Mouse (Mus musculus) CD4-positive, CD25-positive, alpha-beta regulatory T cell, adult 9 weeks (primary cell): ENCODE data around the gene Leprot. TPM values are rescaled to one million over a fixed set of nuclear protein-coding genes. Genes with fewer than 3 reads are reported as not detected.

Experiments
- polyA plus RNA-seq: library from polyadenylated mRNA; unstranded; fragments of 100-300 nt; shearing (Covaris generic); gene quantifications from one replicate; pipeline ENCODE4 v1.2.1, GENCODE M21; 2017

Leprot gene
- polyA plus RNA-seq, result 82.9 TPM

DNA sequence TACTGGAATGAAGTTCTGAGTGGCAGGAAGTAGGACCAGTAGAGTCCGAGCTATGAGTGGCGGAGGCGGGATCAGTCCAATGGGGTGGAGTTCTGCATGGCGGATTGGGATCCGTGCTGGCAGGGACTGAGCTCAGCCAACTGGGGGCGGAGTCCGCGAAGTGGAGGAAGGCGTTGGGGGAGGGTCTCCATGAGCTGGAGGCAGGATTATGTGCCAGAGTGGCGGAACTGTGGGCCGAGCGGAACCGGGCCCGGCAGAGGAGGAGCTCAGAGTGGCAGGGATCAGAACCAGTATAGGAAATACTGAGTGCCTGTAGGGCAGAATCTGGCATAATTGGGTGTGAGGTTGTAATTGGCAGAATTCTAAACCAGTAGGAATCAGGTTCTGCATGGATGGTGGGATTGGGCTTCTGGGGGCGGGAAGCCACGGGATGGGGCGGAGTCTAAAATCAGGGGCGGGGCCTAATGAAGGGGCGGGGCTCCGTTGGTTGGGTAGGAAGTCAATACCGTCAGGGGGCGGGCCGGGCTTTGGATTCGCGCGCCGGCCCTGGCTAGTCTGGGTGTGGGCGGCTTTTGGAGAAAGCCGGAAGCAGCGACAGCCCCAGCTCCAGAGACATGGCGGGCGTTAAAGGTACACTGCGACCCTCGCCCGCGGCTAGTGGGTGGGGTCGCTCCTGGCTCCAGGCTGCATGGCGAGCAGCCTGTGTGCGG is at the start of gene Leprot:
Leprot (plus strand) TSS at position 523 of the 710 bp plus-strand sequence.

Other genes with a start within 250 kb of the Leprot start
- gene Ak4, start 228.4 kb upstream of the Leprot start, polyA plus RNA-seq, result 0.55 TPM
- gene Dnajc6, start 151.1 kb upstream of the Leprot start, polyA plus RNA-seq, result 1.4 TPM
- not detected for gene Lepr, start 69.7 kb downstream of the Leprot start, polyA plus RNA-seq
- gene B020004J07Rik, start 196.3 kb downstream of the Leprot start, polyA plus RNA-seq, result not detected
- gene C130073F10Rik, start 246.1 kb downstream of the Leprot start, polyA plus RNA-seq, result not detected